Mouse (Mus musculus): ENCODE measurements around the gene Epb41l4b. TPM values are rescaled to one million over a fixed set of nuclear protein-coding genes. Genes with fewer than 3 reads are reported as not detected.

The Epb41l4b gene
- total RNA-seq, 2 experiments from 2014 or later: 2.4 to 2.5 TPM

- DNase-seq: no peak
These were observed 132.3 kb downstream of the Epb41l4b start for GRCm38 (mm10) chr4:57010919-57011318.

GRCm38 (mm10) chr4:57010425-57010824, 132.8 kb downstream of the Epb41l4b start:
- no peak for DNase-seq

GRCm38 (mm10) chr4:57007717-57008116, 135.5 kb downstream of the Epb41l4b start:
- no peak for DNase-seq

GRCm38 (mm10) chr4:57005011-57005410, 138.2 kb downstream of the Epb41l4b start:
- no peak for DNase-seq

GRCm38 (mm10) chr4:57003886-57004285, 139.4 kb downstream of the Epb41l4b start:
- DNase-seq: no peak

- no peak for DNase-seq
These were observed 140.5 kb downstream of the Epb41l4b start for GRCm38 (mm10) chr4:57002751-57003150.

- DNase-seq: no peak
These were observed 141.8 kb downstream of the Epb41l4b start for GRCm38 (mm10) chr4:57001437-57001836.

- no peak for DNase-seq
These were observed 149.9 kb downstream of the Epb41l4b start for GRCm38 (mm10) chr4:56993331-56993730.

- no peak for DNase-seq
These were observed 151.3 kb downstream of the Epb41l4b start for GRCm38 (mm10) chr4:56991951-56992350.

GRCm38 (mm10) chr4:56990215-56990584, 153.0 kb downstream of the Epb41l4b start, which contains the start of gene Frrs1l:
TSS of gene Frrs1l (minus strand) at chr4:56990391.
- DNase-seq: no peak

- DNase-seq: no peak
These were observed 153.6 kb downstream of the Epb41l4b start for GRCm38 (mm10) chr4:56989431-56990214.

GRCm38 (mm10) chr4:56965586-56966179, 177.6 kb downstream of the Epb41l4b start:
- no peak for DNase-seq

GRCm38 (mm10) chr4:56963687-56964086, 179.6 kb downstream of the Epb41l4b start:
- DNase-seq: no peak

GRCm38 (mm10) chr4:56961320-56961925, 181.8 kb downstream of the Epb41l4b start:
- DNase-seq: no peak

GRCm38 (mm10) chr4:56957518-56957917, 185.7 kb downstream of the Epb41l4b start:
- DNase-seq: no peak

GRCm38 (mm10) chr4:56953235-56953634, 190.0 kb downstream of the Epb41l4b start:
- DNase-seq: no peak

- no peak for DNase-seq
These were observed 191.5 kb downstream of the Epb41l4b start for GRCm38 (mm10) chr4:56951701-56952100.

- DNase-seq: no peak
These were observed 193.7 kb downstream of the Epb41l4b start for GRCm38 (mm10) chr4:56949494-56949893.

GRCm38 (mm10) chr4:56946641-56947640, 196.3 kb downstream of the Epb41l4b start, which contains the start of gene Tmem245:
TSS of gene Tmem245 (minus strand) at chr4:56947437.
- DNase-seq: peak; percentile 94

- no peak for DNase-seq
These were observed 197.1 kb downstream of the Epb41l4b start for GRCm38 (mm10) chr4:56946180-56946579.

GRCm38 (mm10) chr4:56944286-56944685, 199.0 kb downstream of the Epb41l4b start:
- peak; percentile 51 for DNase-seq

- no peak for DNase-seq
These were observed 200.0 kb downstream of the Epb41l4b start for GRCm38 (mm10) chr4:56943258-56943657.

Measured in gastrocnemius, postnatal 25 days (tissue).